Mouse (Mus musculus) thymus, postnatal 10 days (tissue): ENCODE results near the gene Gm10192.
"Not testable (repeated sequence)": the region's sequence is repeated elsewhere in the genome, so short reads cannot be mapped to it uniquely, and the experiment has no call there.

Source experiments
- DNase-seq, 2 experiments: peaks; one replicate each; pipeline ENCODE4 v3.0.0; 2021; ENCODE audit warnings: low spot score in 2 of 2

Gm10192 gene

DNA sequence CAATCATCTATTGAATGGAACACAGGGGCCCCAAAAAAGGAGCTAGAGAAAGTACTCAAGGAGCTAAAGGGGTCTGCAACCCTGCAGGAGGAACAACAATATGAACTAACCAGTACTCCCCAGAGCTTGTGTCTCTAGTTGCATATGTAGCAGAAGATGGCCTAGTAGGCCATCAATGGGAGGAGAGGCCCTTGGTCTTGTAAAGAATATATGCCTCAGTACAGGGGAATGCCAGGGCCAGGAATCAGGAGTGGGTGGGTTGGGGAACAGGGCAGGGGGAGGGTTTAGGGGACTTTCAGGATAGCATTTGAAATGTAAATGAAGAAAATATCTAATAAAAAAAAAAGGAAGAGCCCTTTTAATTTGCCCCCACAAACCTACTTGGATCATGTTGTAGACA lies at the start of gene Gm10192:
Gene Gm10192 (minus strand): TSS at position 101 of the 400 bp plus-strand sequence.
- DNase-seq, result not testable (repeated sequence)

DNA sequence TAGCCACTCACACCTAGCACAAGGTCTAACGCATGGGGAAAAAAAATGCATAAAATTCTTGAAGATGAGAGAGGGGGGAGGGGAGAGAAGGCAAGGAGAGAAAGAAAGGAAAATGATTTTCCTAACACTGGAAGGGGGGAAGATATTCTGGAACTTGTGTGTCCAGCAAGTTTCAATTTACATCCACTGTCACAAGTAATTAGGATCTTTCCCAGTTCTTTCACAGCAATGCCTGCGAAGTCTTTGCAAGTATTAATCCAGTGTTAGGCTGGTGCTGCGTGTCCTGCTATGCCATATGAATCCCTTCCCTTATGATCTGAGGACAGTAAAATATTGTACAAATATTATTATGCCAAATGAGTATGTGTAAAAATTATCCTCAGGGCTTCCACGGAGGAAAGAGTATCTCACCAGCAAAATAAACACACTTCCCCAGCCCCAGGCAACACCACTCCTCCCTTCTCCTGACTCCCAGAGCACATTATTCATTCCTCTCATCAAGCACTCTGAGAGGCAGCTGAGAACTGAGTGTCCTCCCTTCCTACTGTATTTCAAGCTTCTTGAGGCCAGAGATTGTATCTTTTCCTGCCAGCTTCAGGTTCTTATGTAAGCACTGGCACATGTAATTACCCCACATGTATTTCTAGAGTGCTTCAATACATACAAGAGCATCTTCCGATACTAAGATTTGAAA lies 47.6 kb upstream of the Gm10192 start:
- no peak for DNase-seq

DNA sequence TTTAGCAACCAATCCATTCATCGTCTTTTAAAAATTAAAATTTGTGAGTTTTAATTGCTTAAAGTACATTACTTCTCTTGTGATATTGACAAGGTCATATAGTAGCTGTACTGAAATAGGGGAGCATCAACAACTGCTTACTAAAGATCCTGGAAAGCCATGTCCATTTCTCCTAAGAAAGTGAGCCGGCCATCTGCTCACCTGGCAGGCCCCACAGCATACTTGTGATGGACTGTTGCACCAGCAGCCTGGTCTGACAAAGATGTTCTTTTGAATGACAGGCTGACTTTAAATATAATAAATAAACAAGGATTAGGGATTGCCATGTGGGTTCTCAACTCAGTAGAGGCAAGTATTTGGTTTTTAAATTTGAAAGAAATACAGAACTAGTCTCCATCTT lies 36.7 kb upstream of the Gm10192 start:
- no peak for DNase-seq

DNA sequence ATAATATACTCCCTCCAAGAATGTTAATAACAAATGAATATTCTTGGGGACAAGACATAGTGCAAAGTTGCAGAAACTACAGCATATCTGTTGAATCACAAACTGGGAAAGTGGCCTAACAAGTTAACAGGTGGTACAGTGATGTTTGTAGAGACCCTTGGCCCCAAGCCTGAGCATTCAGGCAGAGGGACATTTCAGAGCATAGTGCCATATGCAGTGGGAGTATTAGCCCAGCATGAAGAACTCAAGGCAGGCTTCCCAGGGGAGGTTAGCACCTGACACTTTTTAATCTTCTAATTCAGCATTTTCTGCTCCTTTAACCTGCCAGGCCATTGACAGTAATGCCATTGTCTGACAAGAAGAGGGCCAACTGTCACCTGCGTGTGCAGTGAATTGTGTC lies 34.9 kb upstream of the Gm10192 start:
- DNase-seq, result no peak

DNA sequence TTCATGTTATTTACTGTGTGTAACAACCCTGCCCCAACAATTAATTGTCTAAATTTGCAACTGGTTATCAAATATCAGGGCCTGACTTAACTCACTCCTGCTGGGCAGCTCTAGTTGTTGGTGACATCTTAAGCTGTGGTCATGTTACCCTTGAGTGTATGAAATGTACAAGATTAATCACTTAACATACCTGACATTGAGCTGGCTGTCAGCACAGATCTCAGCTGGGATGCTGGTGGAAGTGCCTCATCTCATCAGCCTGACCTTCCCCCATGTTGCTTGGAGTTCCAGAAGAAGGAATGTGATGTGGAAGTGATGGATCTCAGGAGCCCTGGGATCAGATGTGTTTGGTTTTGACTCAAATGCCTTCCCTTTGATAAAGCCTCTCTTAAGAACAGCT lies 29.5 kb upstream of the Gm10192 start:
- no peak for DNase-seq

DNA sequence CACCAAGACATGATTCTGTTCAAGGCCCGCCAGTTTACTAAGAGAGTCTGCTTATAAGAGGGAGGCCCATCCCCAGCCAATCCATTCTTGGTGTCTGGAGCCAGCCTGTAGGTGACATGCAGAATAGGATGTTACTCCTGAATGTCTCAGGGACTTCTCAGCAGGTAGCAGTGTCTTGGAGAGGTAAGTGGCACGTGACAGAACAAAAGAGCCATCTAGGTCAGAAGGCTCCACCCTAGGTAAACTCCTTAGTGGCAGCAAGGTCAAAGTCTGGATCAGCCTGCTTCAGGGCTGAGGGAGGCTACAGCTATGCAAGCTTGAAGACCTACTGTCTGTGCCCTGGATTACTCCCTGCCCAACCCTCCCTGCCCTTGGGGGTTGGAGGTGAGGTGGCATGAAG lies 20.0 kb upstream of the Gm10192 start:
- not testable (repeated sequence) for DNase-seq

DNA sequence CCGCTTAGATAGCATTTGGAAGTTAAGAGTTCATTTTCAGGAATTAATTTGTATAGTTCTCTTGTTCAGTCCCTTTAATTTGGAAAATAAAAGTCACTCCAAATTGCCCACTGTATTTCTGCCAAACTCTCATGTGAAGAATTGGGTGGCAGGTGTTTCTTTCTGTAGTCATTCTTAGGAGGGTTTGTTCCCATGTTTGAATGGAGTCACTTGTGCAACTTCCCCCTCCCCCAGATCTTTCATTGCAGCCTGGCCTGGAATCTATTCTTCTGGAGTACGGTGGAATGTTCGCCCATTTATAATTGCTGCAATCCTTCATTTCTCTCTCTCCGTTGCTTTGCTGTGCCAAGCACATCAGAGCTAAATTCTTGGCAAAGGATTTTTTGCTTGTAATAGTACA lies 10.2 kb upstream of the Gm10192 start:
- DNase-seq, result no peak

DNA sequence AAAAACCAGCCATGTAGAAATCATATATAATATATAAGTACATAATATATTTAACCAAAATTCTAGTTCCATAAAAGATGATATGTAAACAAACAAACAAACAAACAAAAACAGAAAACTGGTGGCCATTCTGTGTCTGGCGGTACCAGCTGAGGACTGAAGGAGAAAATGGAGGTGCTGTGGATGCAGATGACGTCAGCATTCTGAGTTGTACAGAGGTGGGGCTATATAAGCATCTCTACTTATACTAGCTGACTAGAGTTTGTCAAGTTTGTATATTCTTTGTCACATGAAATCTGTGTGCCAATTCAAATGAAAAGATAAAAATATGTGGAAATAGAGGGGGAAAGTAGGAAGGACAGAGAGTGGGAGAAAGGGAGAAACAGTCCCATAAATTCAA lies 9.6 kb upstream of the Gm10192 start:
- no peak for DNase-seq

DNA sequence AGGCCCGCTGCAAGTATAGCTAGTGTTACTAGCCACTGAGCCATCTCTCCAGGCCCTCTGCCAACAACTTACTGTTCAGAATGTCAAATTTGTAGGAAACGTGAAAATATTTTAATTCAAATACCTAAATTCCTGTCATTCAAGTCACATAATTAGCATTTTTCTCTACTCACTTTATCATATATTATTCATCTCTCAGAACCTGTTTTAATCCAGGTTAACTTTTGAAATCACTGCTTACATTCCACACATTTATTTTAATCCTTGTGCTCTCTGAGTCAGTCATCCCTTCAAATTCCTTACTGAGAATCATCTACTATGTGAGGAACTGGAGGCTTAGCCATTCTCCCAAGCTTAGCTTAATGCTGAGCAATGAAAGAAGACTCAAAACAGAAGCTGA lies 2.6 kb downstream of the Gm10192 start:
- DNase-seq, result no peak

DNA sequence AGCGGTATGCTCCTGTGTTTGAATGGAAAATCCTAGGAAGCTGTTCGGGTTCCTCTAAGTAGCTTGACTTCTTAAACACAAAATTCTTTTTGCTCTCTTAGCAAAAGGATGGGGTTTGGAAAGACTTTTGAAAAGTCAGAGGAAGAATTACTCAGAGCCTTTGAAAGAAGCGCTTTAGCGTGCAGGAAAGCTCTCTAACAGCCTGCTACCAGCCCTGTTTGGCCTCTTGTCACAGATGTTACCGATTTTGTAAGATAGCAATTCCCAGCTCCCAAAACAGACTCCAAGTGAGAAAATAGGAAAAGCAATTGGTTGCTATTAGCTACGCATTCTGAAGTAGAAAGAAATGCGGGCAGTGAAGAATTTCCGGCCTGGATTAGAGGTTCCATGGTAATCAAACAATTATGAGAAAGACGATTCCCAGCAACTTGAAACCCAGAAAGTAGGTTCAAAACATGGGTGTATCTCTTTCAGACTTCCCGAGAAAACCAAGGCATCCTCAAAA lies 26.1 kb downstream of the Gm10192 start:
- no peak for DNase-seq

DNA sequence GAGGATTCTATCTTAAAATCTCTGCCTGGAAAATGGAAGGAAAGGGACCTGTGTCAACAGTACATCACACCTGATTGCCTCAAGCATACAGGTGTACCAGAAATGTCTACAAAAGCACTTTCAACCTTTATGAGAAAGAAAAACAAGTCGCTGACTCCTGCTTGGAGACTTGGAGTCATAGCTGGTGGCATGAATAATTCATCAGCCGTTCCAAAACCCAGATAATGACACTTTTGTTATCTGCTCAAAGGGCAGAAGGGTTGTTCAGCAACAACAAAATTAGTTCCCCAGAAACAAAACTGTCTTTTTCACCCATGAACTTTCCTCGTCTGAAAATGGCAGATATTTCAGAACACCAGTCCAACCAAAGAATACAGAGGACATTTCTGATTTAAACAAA lies 26.9 kb downstream of the Gm10192 start:
- DNase-seq, result no peak

DNA sequence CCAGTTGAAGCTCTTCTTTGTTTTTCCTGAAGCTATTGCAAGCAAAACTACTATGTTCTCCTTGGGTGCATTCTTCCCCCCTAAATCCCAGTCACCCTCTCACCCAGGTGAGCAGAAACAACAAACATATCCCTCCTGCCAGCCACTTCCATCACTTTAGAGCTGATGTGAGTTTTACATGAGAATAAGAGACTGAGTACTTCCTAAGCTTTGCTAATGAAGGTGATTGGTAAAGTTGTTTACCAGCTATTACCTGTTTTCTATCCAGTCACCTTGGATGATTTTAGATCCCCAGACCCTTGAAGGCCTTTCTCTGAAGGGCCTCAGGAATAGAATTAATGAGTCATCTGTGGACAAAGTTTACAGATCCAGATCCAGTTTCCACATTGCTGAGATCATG lies 29.4 kb downstream of the Gm10192 start:
- no peak for DNase-seq

DNA sequence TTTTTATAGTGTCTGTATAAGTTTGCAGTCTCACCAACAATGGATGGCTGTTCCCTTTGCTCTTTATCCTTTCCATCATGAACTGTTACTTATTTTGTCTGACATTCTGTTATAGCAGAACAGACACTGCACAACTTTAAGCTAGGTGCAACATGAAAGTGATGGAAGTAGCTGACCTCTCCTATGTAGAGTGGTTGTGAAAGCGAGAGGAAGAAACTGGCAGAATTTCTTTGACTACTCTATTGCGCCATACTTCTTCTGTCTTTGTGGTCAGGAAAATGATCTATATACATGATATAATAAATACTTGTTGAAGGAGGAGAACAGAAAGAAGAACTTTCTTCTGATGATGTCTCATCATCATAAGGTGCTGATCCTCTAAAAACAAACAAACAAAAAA lies 40.5 kb downstream of the Gm10192 start:
- no peak for DNase-seq
